Mouse (Mus musculus) embryonic facial prominence, embryonic 11.5 days (tissue): Measurements from ENCODE around the gene Rab36. TPM values are rescaled to one million over a fixed set of nuclear protein-coding genes. Genes with fewer than 3 reads are reported as not detected.

ENCODE experiments used
- ATAC-seq: fragments of 200-750 bp; cut with Nextera tagmentation; replicated peaks from 2 replicates; pipeline ENCODE4 v1.8.0; 2017; ENCODE audit warnings: low read depth; ENCODE audit not compliant: insufficient number of reproducible peaks, low FRiP score, low TSS enrichment
- DNase-seq: peaks from one replicate; pipeline ENCODE4 v3.0.0-alpha.2; 2015; ENCODE audit warnings: low spot score
- H3K27ac ChIP-seq: fragments of 300-500 bp; sonication (generic); replicated peaks from 2 replicates; pipeline ENCODE4 v1.5.1; 2014; ENCODE audit warnings: mild to moderate bottlenecking, low read depth, low read length, control low read depth
- H3K27me3 ChIP-seq: fragments of 300-500 bp; sonication (generic); 2 replicates; pipeline ENCODE4 v1.6.1; 2014; ENCODE audit warnings: mild to moderate bottlenecking, low read length, moderate library complexity, mixed read lengths; ENCODE audit not compliant: control insufficient read depth, insufficient read depth
- H3K36me3 ChIP-seq: fragments of 300-500 bp; sonication (generic); replicated peaks from 2 replicates; pipeline ENCODE4 v1.6.1; 2014; ENCODE audit warnings: low read depth, mild to moderate bottlenecking, low read length, moderate library complexity, mixed read lengths; ENCODE audit not compliant: control insufficient read depth, insufficient read depth
- H3K4me1 ChIP-seq: fragments of 300-500 bp; sonication (generic); 2 replicates; pipeline ENCODE4 v1.6.1; 2014; ENCODE audit warnings: low read length, mixed read lengths; ENCODE audit not compliant: control insufficient read depth, insufficient read depth
- H3K4me2 ChIP-seq: fragments of 300-500 bp; sonication (generic); 2 replicates; pipeline ENCODE4 v1.6.1; 2014; ENCODE audit warnings: low read depth, mild to moderate bottlenecking, control low read depth, low read length, moderate library complexity
- H3K4me3 ChIP-seq: fragments of 300-500 bp; sonication (generic); 2 replicates; pipeline ENCODE4 v1.5.1; 2014; ENCODE audit warnings: low read depth, low read length, control low read depth
- H3K9ac ChIP-seq: fragments of 300-500 bp; sonication (generic); replicated peaks from 2 replicates; pipeline ENCODE4 v1.6.1; 2014; ENCODE audit warnings: mild to moderate bottlenecking, control low read depth, low read length
- H3K9me3 ChIP-seq: fragments of 300-500 bp; sonication (generic); replicated peaks from 2 replicates; pipeline ENCODE4 v1.6.1; 2016; ENCODE audit warnings: mild to moderate bottlenecking, low read length, inconsistent platforms, mixed read lengths; ENCODE audit not compliant: control insufficient read depth
- WGBS: fragments of 180-500 bp; shearing (Covaris S2); extraction: QIAGEN DNeasy Blood & Tissue Kit; methylation state at CpG from one replicate; pipeline ENCODE4 v1.1.7; 2014; 5-methylcytosine and 5-hydroxymethylcytosine counted together
- polyA plus RNA-seq: library from polyadenylated mRNA; unstranded; fragments of >200 nt; fragmentation: Nextera tagmentation; extraction: Ambion mirVana; gene quantifications from 2 replicates; pipeline ENCODE4 v1.2.1, GENCODE M21; 2014

The Rab36 gene
- polyA plus RNA-seq, 1 experiment from 2014 or later, result 8.5 TPM

- ATAC-seq, result no peak
Measured at GRCm38 (mm10) chr10:75078174-75079128, 41.6 kb downstream of the Rab36 start.

GRCm38 (mm10) chr10:75085330-75085729 lies 48.5 kb downstream of the Rab36 start:
- no peaks in the 10 kb centered on the region for H3K9me3 ChIP-seq

More at GRCm38 (mm10) chr10:75078174-75079128, 41.6 kb downstream of the Rab36 start:
- H3K27me3 ChIP-seq, result no peaks in the 10 kb centered on the region
- H3K9me3 ChIP-seq, result no peaks in the 10 kb centered on the region
- H3K4me2 ChIP-seq, result no peak overlapping the region
- no peak overlapping the region for H3K9ac ChIP-seq
- H3K4me3 ChIP-seq, result no peak overlapping the region
- no peak overlapping the region for H3K27ac ChIP-seq
- no peak for DNase-seq
- 75% methylated on average over 14 of the region's 14 CpGs for WGBS
- H3K4me1 ChIP-seq, result no peaks in the 10 kb centered on the region
- H3K36me3 ChIP-seq, result no peaks in the 10 kb centered on the region; the same call in 1 of the 2 replicates

GRCm38 (mm10) chr10:75088471-75088870 lies 51.6 kb downstream of the Rab36 start:
- ATAC-seq (no peak), DNase-seq (no peak)
- H3K9me3 ChIP-seq, result no peaks in the 10 kb centered on the region
- H3K4me2 ChIP-seq, result no peak overlapping the region
- WGBS, result 90% methylated on average over 4 of the region's 4 CpGs
- no peak overlapping the region for H3K9ac ChIP-seq
- no peak overlapping the region for H3K27ac ChIP-seq
- H3K27me3 ChIP-seq, result no peaks in the 10 kb centered on the region
- H3K36me3 ChIP-seq, result no peaks in the 10 kb centered on the region
- H3K4me1 ChIP-seq, result no peaks in the 10 kb centered on the region
- H3K4me3 ChIP-seq, result no peak overlapping the region

More at GRCm38 (mm10) chr10:75085330-75085729, 48.5 kb downstream of the Rab36 start:
- Histone ChIP-seq H3K4me1 (no peaks in the 10 kb centered on the region), H3K9ac (no peak overlapping the region), H3K4me3 (no peak overlapping the region), H3K27ac (no peak overlapping the region), H3K4me2 (no peak overlapping the region), H3K27me3 (no peaks in the 10 kb centered on the region), H3K36me3 (no peaks in the 10 kb centered on the region)
- 83% methylated on average over 1 of the region's 1 CpGs for WGBS
- ATAC-seq (no peak), DNase-seq (no peak)

GRCm38 (mm10) chr10:75091478-75092152 lies 54.8 kb downstream of the Rab36 start:
- 86% methylated on average over 10 of the region's 10 CpGs for WGBS
- no peak for DNase-seq

GRCm38 (mm10) chr10:75093252-75093987 lies 56.6 kb downstream of the Rab36 start:
- DNase-seq, result peak; percentile 55
- no peak overlapping the region for H3K4me3 ChIP-seq
- no peak overlapping the region for H3K4me2 ChIP-seq
- 54% methylated on average over 22 of the region's 22 CpGs for WGBS
- no peak overlapping the region for H3K27ac ChIP-seq
- H3K9me3 ChIP-seq, result no peaks in the 10 kb centered on the region
- ATAC-seq, result 0 out of 2 replicates have a peak, but pooled peaks have one; percentile 35
- peaks cover 2% of the 10 kb centered on the region for H3K4me1 ChIP-seq
- H3K27me3 ChIP-seq, result no peaks in the 10 kb centered on the region
- H3K36me3 ChIP-seq, result no peaks in the 10 kb centered on the region
- no peak overlapping the region for H3K9ac ChIP-seq

More at GRCm38 (mm10) chr10:75091478-75092152, 54.8 kb downstream of the Rab36 start:
- Histone ChIP-seq H3K36me3 (no peaks in the 10 kb centered on the region), H3K4me3 (no peak overlapping the region), H3K4me1 (no peaks in the 10 kb centered on the region), H3K4me2 (no peak overlapping the region), H3K9ac (no peak overlapping the region), H3K9me3 (no peaks in the 10 kb centered on the region), H3K27me3 (no peaks in the 10 kb centered on the region), H3K27ac (no peak overlapping the region)
- no peak for ATAC-seq

- Histone ChIP-seq H3K9ac (no peak overlapping the region), H3K9me3 (no peaks in the 10 kb centered on the region), H3K4me1 (peaks cover 2% of the 10 kb centered on the region), H3K4me2 (no peak overlapping the region), H3K4me3 (no peak overlapping the region), H3K27me3 (no peaks in the 10 kb centered on the region), H3K36me3 (no peaks in the 10 kb centered on the region), H3K27ac (no peak overlapping the region)
- 94% methylated on average over 1 of the region's 1 CpGs for WGBS
- ATAC-seq (no peak), DNase-seq (no peak)
Measured at GRCm38 (mm10) chr10:75094338-75094737, 57.5 kb downstream of the Rab36 start.

GRCm38 (mm10) chr10:75095216-75095615 lies 58.4 kb downstream of the Rab36 start:
- 96% methylated on average over 7 of the region's 7 CpGs for WGBS
- ATAC-seq (no peak), DNase-seq (no peak)
- Histone ChIP-seq H3K36me3 (no peaks in the 10 kb centered on the region), H3K4me3 (no peak overlapping the region), H3K9me3 (no peaks in the 10 kb centered on the region), H3K4me1 (peaks cover 2% of the 10 kb centered on the region), H3K27ac (no peak overlapping the region), H3K4me2 (no peak overlapping the region), H3K27me3 (no peaks in the 10 kb centered on the region), H3K9ac (no peak overlapping the region)
